ENCODE assay signal across 24 mouse cellular contexts in the genomic region with DNA sequence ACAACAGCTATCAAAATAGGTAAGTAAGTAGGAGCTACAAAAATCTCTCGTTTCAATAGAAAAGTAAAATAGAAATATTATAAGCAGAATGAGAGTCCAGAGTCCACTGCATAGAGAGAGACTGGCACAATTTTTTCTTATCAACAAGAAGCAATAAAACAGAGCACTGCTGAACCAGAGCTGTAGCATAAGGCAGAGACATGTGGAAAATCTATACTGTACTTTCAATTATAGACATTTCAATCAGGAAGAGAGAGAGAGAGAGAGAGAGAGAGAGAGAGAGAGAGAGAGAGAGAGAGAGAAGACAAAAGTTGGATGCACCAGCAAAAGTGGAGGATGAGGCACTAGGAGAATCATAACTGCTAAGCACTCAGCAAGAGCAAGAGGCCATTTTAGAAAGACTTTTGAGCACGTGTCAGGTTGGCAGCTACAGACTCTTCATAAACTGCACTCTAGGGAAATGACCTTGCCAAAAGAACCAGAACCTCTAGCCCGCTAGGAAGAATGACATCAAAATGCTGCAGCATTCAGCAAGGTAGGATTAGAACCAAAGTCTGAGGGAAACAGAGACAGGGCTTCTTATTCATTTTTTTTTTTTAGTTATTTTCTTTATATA. TPM values are rescaled to one million over a fixed set of nuclear protein-coding genes. Genes with fewer than 3 reads are reported as not detected.
DNase-seq lines count a peak whose midpoint lies in the region; ATAC-seq and TF ChIP-seq lines count a peak whose summit lies in the region.
"Had no signal": no experiment of that assay in that cellular context is flagged by ENCODE, and none has a peak within 500 bp of the region (broad histone marks: within the 10 kb centered on the region; RNA-seq: fewer than 3 reads in every experiment).

No protein-coding gene starts in this region.

- DNase-seq in heart, adult 11 months = peak; percentile 55
- DNase-seq in heart, adult 2 months = no peak
- no peak for DNase-seq in right cerebral cortex, postnatal 25 days
- DNase-seq in left cerebral cortex, adult 9 months (ENCODE audit: low spot score in 2 of 2) = no peak
- DNase-seq in kidney, postnatal 36 days = no peak
- DNase-seq: adrenal gland, adult 8-10 months; B cell, adult 2 months; cerebellum, adult 11-12 months; cerebellum, adult 2 months; cerebellum, adult 9-10 months; cerebellum, postnatal 25 days had no signal

- WGBS in heart, adult 2 months = 57% methylated on average over 3 of the region's 3 CpGs
- WGBS in intestine, embryonic 15.5 days = 62% methylated on average over 3 of the region's 3 CpGs
- 36% methylated on average over 3 of the region's 3 CpGs for WGBS in intestine, postnatal 0 days

- H3K9me3 ChIP-seq in intestine, embryonic 15.5 days = no peaks in the 10 kb centered on the region
- no peaks in the 10 kb centered on the region for H3K9me3 ChIP-seq in intestine, postnatal 0 days (ENCODE audit: control insufficient read depth)
- H3K9me3 ChIP-seq: embryonic facial prominence, embryonic 10.5 days; embryonic facial prominence, embryonic 12.5 days; forebrain, embryonic 13.5 days; forebrain, embryonic 15.5 days; G1E had no signal

- H3K27me3 ChIP-seq in heart, adult 2 months (ENCODE audit: control insufficient read depth, insufficient read depth, low read length) = no peaks in the 10 kb centered on the region
- H3K27me3 ChIP-seq in intestine, embryonic 15.5 days (replicated peaks) = no peaks in the 10 kb centered on the region
- H3K27me3 ChIP-seq in intestine, postnatal 0 days (replicated peaks; ENCODE audit: control insufficient read depth, insufficient read depth, low read length) = no peaks in the 10 kb centered on the region
- H3K27me3 ChIP-seq: CH12.LX; embryonic facial prominence, embryonic 12.5 days; forebrain, embryonic 13.5 days; forebrain, embryonic 15.5 days had no signal

- no peak for TF ChIP-seq POLR2A in heart, adult 2 months (IDR thresholded peaks at IDR 0.05; ENCODE audit: insufficient read depth, low read depth, low read length)

- no peak overlapping the region for H3K9ac ChIP-seq in heart, adult 2 months (ENCODE audit: low read depth, low read length)
- no peak overlapping the region for H3K9ac ChIP-seq in intestine, embryonic 15.5 days
- no peak overlapping the region for H3K9ac ChIP-seq in intestine, postnatal 0 days (ENCODE audit: low read depth, low read length)
- H3K9ac ChIP-seq: embryonic facial prominence, embryonic 12.5 days; forebrain, embryonic 13.5 days; forebrain, embryonic 15.5 days had no signal

- TF ChIP-seq CTCF in heart, adult 2 months (IDR thresholded peaks at IDR 0.05) = no peak
- TF ChIP-seq CTCF in intestine, postnatal 0 days (IDR thresholded peaks at IDR 0.05; ENCODE audit: low read depth) = no peak

- H3K27ac ChIP-seq in heart, adult 2 months = no peak overlapping the region
- H3K27ac ChIP-seq in intestine, embryonic 15.5 days = peak overlapping the region; percentile 62; the same call in 1 of the 2 replicates
- peak overlapping the region; percentile 84 for H3K27ac ChIP-seq in intestine, postnatal 0 days (ENCODE audit: low read depth, low read length)
- H3K27ac ChIP-seq: embryonic facial prominence, embryonic 10.5 days; embryonic facial prominence, embryonic 12.5 days; forebrain, embryonic 13.5 days; forebrain, embryonic 15.5 days had no signal

- no peak overlapping the region for H3K4me2 ChIP-seq in intestine, embryonic 15.5 days (replicated peaks)
- peak overlapping the region; percentile 28; the same call in 1 of the 2 replicates for H3K4me2 ChIP-seq in intestine, postnatal 0 days (replicated peaks; ENCODE audit: low read depth)
- H3K4me2 ChIP-seq: embryonic facial prominence, embryonic 12.5 days; forebrain, embryonic 13.5 days; forebrain, embryonic 15.5 days had no signal

- no peaks in the 10 kb centered on the region for H3K4me1 ChIP-seq in heart, adult 2 months (ENCODE audit: control insufficient read depth, insufficient read depth, low read length)
- no peaks in the 10 kb centered on the region for H3K4me1 ChIP-seq in intestine, embryonic 15.5 days (replicated peaks)
- no peaks in the 10 kb centered on the region for H3K4me1 ChIP-seq in intestine, postnatal 0 days (replicated peaks; ENCODE audit: control insufficient read depth, insufficient read depth, low read length)
- H3K4me1 ChIP-seq: embryonic facial prominence, embryonic 10.5 days; embryonic facial prominence, embryonic 12.5 days; forebrain, embryonic 13.5 days; forebrain, embryonic 15.5 days had no signal

- H3K36me3 ChIP-seq in heart, adult 2 months (ENCODE audit: control insufficient read depth, insufficient read depth, low read length) = no peaks in the 10 kb centered on the region
- H3K36me3 ChIP-seq in intestine, embryonic 15.5 days = no peaks in the 10 kb centered on the region
- no peaks in the 10 kb centered on the region for H3K36me3 ChIP-seq in intestine, postnatal 0 days (ENCODE audit: control insufficient read depth, insufficient read depth)
- H3K36me3 ChIP-seq: embryonic facial prominence, embryonic 10.5 days; embryonic facial prominence, embryonic 12.5 days; forebrain, embryonic 15.5 days; G1E had no signal

- no peaks in the 10 kb centered on the region for H3K79me2 ChIP-seq in heart, adult 2 months (replicated peaks; ENCODE audit: control insufficient read depth, insufficient read depth, low read length)

- intact Hi-C loops in heart, adult 2 months (cut with DNase I) = no loop called here

- ATAC-seq in intestine, embryonic 15.5 days = peak; percentile 92
- peak; percentile 96 for ATAC-seq in intestine, postnatal 0 days
- ATAC-seq: CD4-positive, CD25-positive, alpha-beta regulatory T cell, adult 4 months; forebrain, embryonic 13.5 days; forebrain, embryonic 15.5 days had no signal

- TF ChIP-seq EP300 in heart, adult 2 months (IDR thresholded peaks at IDR 0.05; ENCODE audit: insufficient read depth, low read depth, low read length) = no peak

- H3K4me3 ChIP-seq in heart, adult 2 months = no peak overlapping the region
- no peak overlapping the region for H3K4me3 ChIP-seq in intestine, embryonic 15.5 days (replicated peaks)
- H3K4me3 ChIP-seq in intestine, postnatal 0 days (ENCODE audit: low read depth, low read length) = no peak overlapping the region
- H3K4me3 ChIP-seq: embryonic facial prominence, embryonic 10.5 days; embryonic facial prominence, embryonic 12.5 days; forebrain, embryonic 13.5 days; forebrain, embryonic 15.5 days had no signal

RNA-seq across cellular contexts. Expression of a gene that starts 26.3 kb away (rescaled TPM):
- not detected for total RNA-seq in heart, adult 2 months (2021)
- 0.10 TPM in 1 of 2 replicates, not detected in the other for polyA plus RNA-seq in heart, adult 2 months (2012; rRNA removed)
- 1.5 and 1.7 TPM in 2 replicates for polyA plus RNA-seq in intestine, embryonic 15.5 days (2015; fragmentation: Nextera tagmentation; extraction: Ambion mirVana)
- 3.0 TPM in 2 replicates for polyA plus RNA-seq in intestine, postnatal 0 days (2015; fragmentation: Nextera tagmentation; extraction: Ambion mirVana)
- total RNA-seq: adrenal gland, adult 18-20 months; adrenal gland, adult 8-10 months; adrenal gland, postnatal 14 days; adrenal gland, postnatal 36 days; CH12.LX had no signal
- polyA plus RNA-seq: CD4-positive, CD25-positive, alpha-beta regulatory T cell, adult 4 months; forebrain, embryonic 11.5 days; forebrain, embryonic 13.5 days; forebrain, embryonic 15.5 days; G1E had no signal

RNA-seq across cellular contexts. Expression of a gene that starts 38.8 kb away (rescaled TPM):
- total RNA-seq in heart, adult 2 months (2021) = not detected
- polyA plus RNA-seq in heart, adult 2 months (2012; rRNA removed) = not detected in 2 replicates
- polyA plus RNA-seq in intestine, embryonic 15.5 days (2015; fragmentation: Nextera tagmentation; extraction: Ambion mirVana) = not detected in 2 replicates
- polyA plus RNA-seq in intestine, postnatal 0 days (2015; fragmentation: Nextera tagmentation; extraction: Ambion mirVana) = not detected in 2 replicates
- total RNA-seq: adrenal gland, adult 18-20 months; adrenal gland, adult 8-10 months; adrenal gland, postnatal 14 days; adrenal gland, postnatal 36 days; CH12.LX; G1E had no signal
- polyA plus RNA-seq: cerebellum, adult 2 months; embryonic facial prominence, embryonic 10.5 days; forebrain, embryonic 11.5 days; forebrain, embryonic 13.5 days; forebrain, embryonic 15.5 days; G1E had no signal

RNA-seq across cellular contexts. Expression of a gene that starts 52.5 kb away (rescaled TPM):
- total RNA-seq in heart, adult 2 months (2021) = 1 to 10 TPM; 3.0 to 3.5 TPM
- 3.6 TPM in 2 replicates for polyA plus RNA-seq in heart, adult 2 months (2012; rRNA removed)
- polyA plus RNA-seq in intestine, embryonic 15.5 days (2015; fragmentation: Nextera tagmentation; extraction: Ambion mirVana) = 19.6 and 20.2 TPM in 2 replicates
- 14.8 and 16.8 TPM in 2 replicates for polyA plus RNA-seq in intestine, postnatal 0 days (2015; fragmentation: Nextera tagmentation; extraction: Ambion mirVana)
- polyA plus RNA-seq: G1E had no signal
